Mouse (Mus musculus) kidney, postnatal 0 days (tissue): ENCODE results near the gene Apob. TPM values are rescaled to one million over a fixed set of nuclear protein-coding genes. Genes with fewer than 3 reads are reported as not detected.
"Not testable (repeated sequence)": the region's sequence is repeated elsewhere in the genome, so short reads cannot be mapped to it uniquely, and the experiment has no call there.

Experiments
- ATAC-seq: fragments of 200-750 bp; cut with Nextera tagmentation; replicated peaks from 2 replicates; pipeline ENCODE4 v1.8.0; 2017; ENCODE audit warnings: low read depth, moderate number of reproducible peaks, moderate TSS enrichment, moderate library complexity; ENCODE audit not compliant: low FRiP score
- DNase-seq: peaks from one replicate; pipeline ENCODE4 v3.0.0-alpha.2; 2016; ENCODE audit warnings: low spot score
- H3K27ac ChIP-seq: fragments of 300-500 bp; sonication (generic); 2 replicates; pipeline ENCODE4 v1.5.1; 2014; ENCODE audit warnings: mild to moderate bottlenecking
- H3K27me3 ChIP-seq: fragments of 300-500 bp; sonication (generic); 2 replicates; pipeline ENCODE4 v1.6.1; 2014; ENCODE audit warnings: low read length, mixed read lengths; ENCODE audit not compliant: insufficient read depth
- H3K36me3 ChIP-seq: fragments of 300-500 bp; sonication (generic); 2 replicates; pipeline ENCODE4 v1.6.1; 2014; ENCODE audit warnings: low read length, mixed read lengths; ENCODE audit not compliant: insufficient read depth
- H3K4me1 ChIP-seq: fragments of 300-500 bp; sonication (generic); replicated peaks from 2 replicates; pipeline ENCODE4 v1.6.1; 2014; ENCODE audit warnings: antibody characterized with exemption, low read length, mixed read lengths; ENCODE audit not compliant: insufficient read depth
- H3K4me2 ChIP-seq: fragments of 300-500 bp; sonication (generic); 2 replicates; pipeline ENCODE4 v1.6.1; 2014; ENCODE audit warnings: mild to moderate bottlenecking, low read length, moderate library complexity, mixed read lengths
- H3K4me3 ChIP-seq: fragments of 300-500 bp; sonication (generic); replicated peaks from 2 replicates; pipeline ENCODE4 v1.5.1; 2014; ENCODE audit warnings: low read depth, low read length
- H3K9ac ChIP-seq: fragments of 300-500 bp; sonication (generic); 2 replicates; pipeline ENCODE4 v1.6.1; 2014; ENCODE audit warnings: low read depth, low read length
- H3K9me3 ChIP-seq: fragments of 300-500 bp; sonication (generic); replicated peaks from 2 replicates; pipeline ENCODE4 v1.6.1; 2016; ENCODE audit warnings: low read length, inconsistent platforms, mixed read lengths
- CTCF ChIP-seq: IDR thresholded peaks from 2 replicates; pipeline ENCODE4 v1.5.1; 2016; ENCODE audit warnings: antibody characterized with exemption, low read depth, mild to moderate bottlenecking, moderate library complexity
- WGBS: fragments of 180-500 bp; shearing (Covaris S2); extraction: QIAGEN DNeasy Blood & Tissue Kit; methylation state at CpG from one replicate; pipeline ENCODE4 v1.1.7; 2014; 5-methylcytosine and 5-hydroxymethylcytosine counted together
- polyA plus RNA-seq: library from polyadenylated mRNA; unstranded; fragments of >200 nt; fragmentation: Nextera tagmentation; extraction: Ambion mirVana; gene quantifications from 2 replicates; pipeline ENCODE4 v1.2.1, GENCODE M21; 2015

Apob gene
- polyA plus RNA-seq, 1 experiment from 2014 or later = 0.03 TPM

GRCm38 (mm10) chr12:7984411-7984810 lies 7.0 kb downstream of the Apob start:
- TF ChIP-seq CTCF = no peak
- Histone ChIP-seq H3K4me2 (no peak overlapping the region), H3K27ac (no peak overlapping the region), H3K9me3 (no peaks in the 10 kb centered on the region), H3K4me3 (no peak overlapping the region), H3K27me3 (no peaks in the 10 kb centered on the region), H3K9ac (no peak overlapping the region), H3K4me1 (no peaks in the 10 kb centered on the region), H3K36me3 (no peaks in the 10 kb centered on the region)
- DNase-seq (no peak), ATAC-seq (no peak)
- 93% methylated on average over 1 of the region's 1 CpGs for WGBS

DNA sequence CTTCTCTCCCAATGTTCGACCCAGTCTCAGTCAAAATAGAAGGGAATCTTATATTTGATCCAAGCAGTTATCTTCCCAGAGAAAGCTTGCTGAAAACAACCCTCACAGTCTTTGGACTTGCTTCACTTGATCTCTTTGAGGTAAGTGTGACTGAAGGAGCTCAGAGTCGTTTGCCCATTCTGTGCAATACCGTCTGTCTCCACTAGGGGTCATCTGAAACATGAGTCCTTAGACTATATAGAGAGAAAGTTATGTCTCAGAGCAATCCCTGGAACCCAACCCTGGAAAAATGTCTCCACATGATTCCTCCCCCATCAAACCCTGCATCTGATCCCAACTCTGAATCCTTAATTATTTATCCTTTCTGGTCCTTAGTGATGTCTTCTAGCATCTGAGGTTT lies 13.4 kb downstream of the Apob start:
- peak; percentile 85 for TF ChIP-seq CTCF
- 8% methylated on average over 3 of the region's 3 CpGs for WGBS
- DNase-seq = peak; percentile 79
- Histone ChIP-seq H3K36me3 (no peaks in the 10 kb centered on the region), H3K27me3 (no peaks in the 10 kb centered on the region), H3K9me3 (no peaks in the 10 kb centered on the region), H3K4me3 (no peak overlapping the region), H3K4me1 (no peaks in the 10 kb centered on the region), H3K4me2 (no peak overlapping the region), H3K9ac (no peak overlapping the region), H3K27ac (no peak overlapping the region)
- ATAC-seq = peak; percentile 66

- 28% methylated on average over 1 of the region's 1 CpGs for WGBS
- no peak overlapping the region for H3K4me3 ChIP-seq
- H3K27ac ChIP-seq = no peak overlapping the region
- no peak overlapping the region for H3K9ac ChIP-seq
- H3K36me3 ChIP-seq = no peaks in the 10 kb centered on the region
- H3K9me3 ChIP-seq = no peaks in the 10 kb centered on the region
- no peak for DNase-seq
- H3K4me1 ChIP-seq = no peaks in the 10 kb centered on the region
- H3K27me3 ChIP-seq = no peaks in the 10 kb centered on the region
- ATAC-seq = no peak
- no peak for TF ChIP-seq CTCF
- H3K4me2 ChIP-seq = no peak overlapping the region
Observed at GRCm38 (mm10) chr12:7991570-7991969, 14.1 kb downstream of the Apob start.

GRCm38 (mm10) chr12:8020931-8021330 lies 43.5 kb downstream of the Apob start:
- WGBS = 48% methylated on average over 1 of the region's 1 CpGs
- no peak overlapping the region for H3K27ac ChIP-seq
- no peak for TF ChIP-seq CTCF
- H3K36me3 ChIP-seq = no peaks in the 10 kb centered on the region
- DNase-seq (no peak), ATAC-seq (no peak)
- H3K9me3 ChIP-seq = no peaks in the 10 kb centered on the region
- H3K27me3 ChIP-seq = no peaks in the 10 kb centered on the region
- H3K9ac ChIP-seq = no peak overlapping the region
- no peaks in the 10 kb centered on the region for H3K4me1 ChIP-seq
- H3K4me2 ChIP-seq = no peak overlapping the region
- no peak overlapping the region for H3K4me3 ChIP-seq

DNA sequence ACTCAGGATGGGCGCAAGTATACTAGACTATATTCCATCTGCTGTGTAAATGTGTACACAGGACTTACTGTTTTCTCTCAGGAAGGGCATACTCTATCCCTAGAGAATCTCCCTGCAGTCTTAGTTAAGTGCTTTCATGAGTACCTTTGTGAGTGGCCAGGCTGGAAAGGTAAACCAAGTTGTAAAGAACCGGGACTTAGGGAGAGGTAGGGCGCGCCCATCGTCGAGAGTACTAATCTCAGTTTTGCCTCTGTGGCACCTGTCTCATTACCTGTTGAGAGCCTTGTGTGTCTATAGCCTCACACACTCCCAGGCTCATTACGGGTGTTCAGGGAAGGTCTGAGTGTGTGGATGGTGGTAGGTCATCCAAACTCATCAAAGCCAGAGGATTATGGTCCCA lies 52.1 kb downstream of the Apob start:
- WGBS = 91% methylated on average over 7 of the region's 7 CpGs
- Histone ChIP-seq H3K4me3 (no peak overlapping the region), H3K4me2 (no peak overlapping the region), H3K27me3 (no peaks in the 10 kb centered on the region), H3K9me3 (no peaks in the 10 kb centered on the region), H3K9ac (no peak overlapping the region), H3K36me3 (no peaks in the 10 kb centered on the region), H3K27ac (no peak overlapping the region), H3K4me1 (no peaks in the 10 kb centered on the region)
- ATAC-seq (no peak), DNase-seq (no peak)
- no peak for TF ChIP-seq CTCF

DNA sequence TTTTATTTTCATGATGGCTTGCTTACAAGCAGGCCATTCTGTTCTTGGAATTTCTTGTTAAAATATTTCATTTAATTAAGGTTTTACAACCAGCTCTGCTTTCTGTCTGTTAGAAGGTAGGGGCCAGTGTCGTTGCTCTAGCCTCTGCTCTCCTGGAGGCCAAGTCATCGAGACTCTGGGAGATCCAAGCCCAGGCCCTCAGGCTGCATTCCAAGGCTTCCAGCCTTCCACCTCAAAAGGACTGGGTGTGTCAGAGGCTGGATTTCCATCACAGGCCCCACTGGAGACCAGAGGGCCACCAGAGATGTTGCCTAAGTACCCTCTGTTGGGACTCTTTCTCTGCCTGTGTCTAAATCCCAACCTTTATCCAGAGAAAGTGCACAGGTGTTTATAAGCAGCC lies 52.6 kb downstream of the Apob start:
- 29% methylated on average over 2 of the region's 2 CpGs for WGBS
- ATAC-seq (no peak), DNase-seq (peak; percentile 46)
- no peak overlapping the region for H3K9ac ChIP-seq
- no peak overlapping the region for H3K4me2 ChIP-seq
- no peak overlapping the region for H3K4me3 ChIP-seq
- H3K27me3 ChIP-seq = no peaks in the 10 kb centered on the region
- no peak overlapping the region for H3K27ac ChIP-seq
- no peaks in the 10 kb centered on the region for H3K9me3 ChIP-seq
- TF ChIP-seq CTCF = no peak
- no peaks in the 10 kb centered on the region for H3K4me1 ChIP-seq
- H3K36me3 ChIP-seq = no peaks in the 10 kb centered on the region

DNA sequence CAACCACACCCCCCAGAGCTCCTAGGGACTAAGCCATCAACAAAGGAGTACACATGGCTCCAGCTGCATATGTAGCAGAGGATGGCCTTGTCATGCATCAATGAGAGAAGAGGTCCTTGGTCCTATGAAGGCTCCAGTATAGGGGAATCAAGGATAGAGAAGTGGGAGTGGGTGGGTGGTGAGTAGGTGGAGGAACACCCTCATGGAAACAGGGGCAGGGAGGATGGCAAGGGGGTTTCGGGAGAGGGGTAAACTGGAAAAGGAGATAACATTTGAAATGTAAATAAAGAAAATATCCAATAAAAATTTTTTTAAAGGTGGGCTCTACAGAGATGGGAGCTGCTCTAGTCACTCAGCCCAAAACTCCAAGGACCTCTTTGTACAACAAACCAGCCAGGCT lies 53.7 kb downstream of the Apob start:
- H3K27me3 ChIP-seq, H3K4me1 ChIP-seq, ATAC-seq, H3K4me2 ChIP-seq, H3K36me3 ChIP-seq, H3K9ac ChIP-seq, H3K4me3 ChIP-seq, H3K27ac ChIP-seq, H3K9me3 ChIP-seq, DNase-seq: not testable (repeated sequence)
- 88% methylated on average over 1 of the region's 1 CpGs for WGBS
